Mouse (Mus musculus) ES-E14 (cell line): ENCODE data around the gene Elf5.

Experiments used
- CHD2 ChIP-seq: IDR thresholded peaks from 2 replicates; pipeline ENCODE4 v1.6.1; 2014; ENCODE audit warnings: mild to moderate bottlenecking, low read depth, low read length, inconsistent platforms
- MAFK ChIP-seq: IDR thresholded peaks from 2 replicates; pipeline ENCODE4 v1.6.1; 2014; ENCODE audit warnings: mild to moderate bottlenecking, low read depth, low read length, inconsistent platforms; ENCODE audit not compliant: insufficient read depth
- ZC3H11A ChIP-seq: IDR thresholded peaks from 2 replicates; pipeline ENCODE4 v1.6.1; 2012; ENCODE audit warnings: low read depth, mild to moderate bottlenecking, inconsistent platforms, low read length, borderline replicate concordance

DNA sequence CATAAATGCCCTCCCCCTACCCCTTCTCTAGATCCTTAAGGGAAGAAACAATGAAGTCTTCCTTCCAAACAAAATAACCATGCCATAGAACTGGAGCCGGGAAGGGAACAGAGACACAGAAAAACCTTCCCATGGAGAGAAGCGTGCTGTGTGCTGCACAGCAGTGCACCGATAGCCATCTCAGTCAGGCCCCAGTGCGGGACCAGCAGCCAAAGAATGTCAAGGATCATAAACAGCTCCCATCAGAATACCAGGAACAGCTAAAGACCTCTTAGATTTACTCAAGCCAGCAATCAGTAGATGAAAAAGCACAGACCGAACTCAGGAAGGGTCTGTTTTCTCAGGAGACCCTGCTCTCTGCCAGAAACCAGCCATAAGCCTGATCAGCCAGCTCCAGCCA is 25.0 kb downstream of the Elf5 start:
- TF ChIP-seq ZC3H11A (no peak), CHD2 (no peak), MAFK (no peak)
